Mouse (Mus musculus): ENCODE results near the gene Pard3. TPM values are rescaled to one million over a fixed set of nuclear protein-coding genes. Genes with fewer than 3 reads are reported as not detected.

Gene Pard3
- polyA plus RNA-seq, 1 experiment from 2014 or later, result 7.0 TPM

- H3K9me3 ChIP-seq (replicated peaks; ENCODE audit: control insufficient read depth, low read length), result no peaks in the 10 kb centered on the region
- H3K9ac ChIP-seq (ENCODE audit: low read depth, low read length), result no peak overlapping the region
- H3K4me1 ChIP-seq (ENCODE audit: control insufficient read depth, low read depth, low read length), result no peaks in the 10 kb centered on the region
- no peak overlapping the region for H3K4me3 ChIP-seq (ENCODE audit: low read depth, low read length)
- no peak overlapping the region for H3K4me2 ChIP-seq (ENCODE audit: low read depth, low read length)
- no peaks in the 10 kb centered on the region for H3K36me3 ChIP-seq (ENCODE audit: control insufficient read depth, insufficient read depth)
- WGBS (ENCODE audit: insufficient replicate concordance), result 64% methylated on average over 7 of the region's 7 CpGs
- no peaks in the 10 kb centered on the region for H3K27me3 ChIP-seq (ENCODE audit: control insufficient read depth, insufficient read depth, low read depth, low read length)
- ATAC-seq (ENCODE audit: low read depth), result no peak
- H3K27ac ChIP-seq (ENCODE audit: low read length), result no peak overlapping the region
Measured at GRCm38 (mm10) chr8:127543676-127544075, 480.0 kb downstream of the Pard3 start.

GRCm38 (mm10) chr8:127546161-127546560 lies 482.5 kb downstream of the Pard3 start:
- no peaks in the 10 kb centered on the region for H3K27me3 ChIP-seq (ENCODE audit: control insufficient read depth, insufficient read depth, low read depth, low read length)
- no peak overlapping the region for H3K27ac ChIP-seq (ENCODE audit: low read length)
- 59% methylated on average over 2 of the region's 2 CpGs for WGBS (ENCODE audit: insufficient replicate concordance)
- H3K9ac ChIP-seq (ENCODE audit: low read depth, low read length), result no peak overlapping the region
- ATAC-seq (ENCODE audit: low read depth), result no peak
- no peaks in the 10 kb centered on the region for H3K36me3 ChIP-seq (ENCODE audit: control insufficient read depth, insufficient read depth)
- no peak overlapping the region for H3K4me2 ChIP-seq (ENCODE audit: low read depth, low read length)
- H3K9me3 ChIP-seq (replicated peaks; ENCODE audit: control insufficient read depth, low read length), result no peaks in the 10 kb centered on the region
- no peak overlapping the region for H3K4me3 ChIP-seq (ENCODE audit: low read depth, low read length)
- no peaks in the 10 kb centered on the region for H3K4me1 ChIP-seq (ENCODE audit: control insufficient read depth, low read depth, low read length)

GRCm38 (mm10) chr8:127550928-127551327 lies 487.2 kb downstream of the Pard3 start:
- Histone ChIP-seq H3K36me3 (ENCODE audit: control insufficient read depth, insufficient read depth) (no peaks in the 10 kb centered on the region), H3K4me3 (ENCODE audit: low read depth, low read length) (no peak overlapping the region), H3K9me3 (replicated peaks; ENCODE audit: control insufficient read depth, low read length) (no peaks in the 10 kb centered on the region), H3K4me2 (ENCODE audit: low read depth, low read length) (no peak overlapping the region), H3K27me3 (ENCODE audit: control insufficient read depth, insufficient read depth, low read depth, low read length) (no peaks in the 10 kb centered on the region), H3K9ac (ENCODE audit: low read depth, low read length) (no peak overlapping the region), H3K4me1 (ENCODE audit: control insufficient read depth, low read depth, low read length) (no peaks in the 10 kb centered on the region), H3K27ac (ENCODE audit: low read length) (no peak overlapping the region)
- no peak for ATAC-seq (ENCODE audit: low read depth)
- WGBS (ENCODE audit: insufficient replicate concordance), result 75% methylated on average over 4 of the region's 4 CpGs

- H3K36me3 ChIP-seq (ENCODE audit: control insufficient read depth, insufficient read depth), result no peaks in the 10 kb centered on the region
- H3K4me2 ChIP-seq (ENCODE audit: low read depth, low read length), result no peak overlapping the region
- ATAC-seq (ENCODE audit: low read depth), result peak; percentile 68; the same call in 1 of the 2 replicates
- no peaks in the 10 kb centered on the region for H3K4me1 ChIP-seq (ENCODE audit: control insufficient read depth, low read depth, low read length)
- no peaks in the 10 kb centered on the region for H3K27me3 ChIP-seq (ENCODE audit: control insufficient read depth, insufficient read depth, low read depth, low read length)
- WGBS (ENCODE audit: insufficient replicate concordance), result 49% methylated on average over 11 of the region's 11 CpGs
- no peak overlapping the region for H3K4me3 ChIP-seq (ENCODE audit: low read depth, low read length)
- no peak overlapping the region for H3K9ac ChIP-seq (ENCODE audit: low read depth, low read length)
- H3K9me3 ChIP-seq (replicated peaks; ENCODE audit: control insufficient read depth, low read length), result no peaks in the 10 kb centered on the region
- no peak overlapping the region for H3K27ac ChIP-seq (ENCODE audit: low read length)
Measured at GRCm38 (mm10) chr8:127552161-127552595, 488.5 kb downstream of the Pard3 start.

GRCm38 (mm10) chr8:127552836-127553235 lies 489.1 kb downstream of the Pard3 start:
- Histone ChIP-seq H3K27ac (ENCODE audit: low read length) (no peak overlapping the region), H3K27me3 (ENCODE audit: control insufficient read depth, insufficient read depth, low read depth, low read length) (no peaks in the 10 kb centered on the region), H3K4me3 (ENCODE audit: low read depth, low read length) (no peak overlapping the region), H3K4me2 (ENCODE audit: low read depth, low read length) (no peak overlapping the region), H3K9me3 (replicated peaks; ENCODE audit: control insufficient read depth, low read length) (no peaks in the 10 kb centered on the region), H3K36me3 (ENCODE audit: control insufficient read depth, insufficient read depth) (no peaks in the 10 kb centered on the region), H3K4me1 (ENCODE audit: control insufficient read depth, low read depth, low read length) (no peaks in the 10 kb centered on the region), H3K9ac (ENCODE audit: low read depth, low read length) (no peak overlapping the region)
- ATAC-seq (ENCODE audit: low read depth), result no peak
- 77% methylated on average over 13 of the region's 13 CpGs for WGBS (ENCODE audit: insufficient replicate concordance)

GRCm38 (mm10) chr8:127553582-127553981 lies 489.9 kb downstream of the Pard3 start:
- 21% methylated on average over 5 of the region's 5 CpGs for WGBS (ENCODE audit: insufficient replicate concordance)
- Histone ChIP-seq H3K4me2 (ENCODE audit: low read depth, low read length) (no peak overlapping the region), H3K9me3 (replicated peaks; ENCODE audit: control insufficient read depth, low read length) (no peaks in the 10 kb centered on the region), H3K9ac (ENCODE audit: low read depth, low read length) (no peak overlapping the region), H3K4me1 (ENCODE audit: control insufficient read depth, low read depth, low read length) (no peaks in the 10 kb centered on the region), H3K27ac (ENCODE audit: low read length) (no peak overlapping the region), H3K36me3 (ENCODE audit: control insufficient read depth, insufficient read depth) (no peaks in the 10 kb centered on the region), H3K4me3 (ENCODE audit: low read depth, low read length) (no peak overlapping the region), H3K27me3 (ENCODE audit: control insufficient read depth, insufficient read depth, low read depth, low read length) (no peaks in the 10 kb centered on the region)
- ATAC-seq (ENCODE audit: low read depth), result no peak

- Histone ChIP-seq H3K4me3 (ENCODE audit: low read depth, low read length) (no peak overlapping the region), H3K4me1 (ENCODE audit: control insufficient read depth, low read depth, low read length) (no peaks in the 10 kb centered on the region), H3K36me3 (ENCODE audit: control insufficient read depth, insufficient read depth) (no peaks in the 10 kb centered on the region), H3K27ac (ENCODE audit: low read length) (no peak overlapping the region), H3K9me3 (replicated peaks; ENCODE audit: control insufficient read depth, low read length) (no peaks in the 10 kb centered on the region), H3K4me2 (ENCODE audit: low read depth, low read length) (no peak overlapping the region), H3K9ac (ENCODE audit: low read depth, low read length) (no peak overlapping the region), H3K27me3 (ENCODE audit: control insufficient read depth, insufficient read depth, low read depth, low read length) (no peaks in the 10 kb centered on the region)
- no peak for ATAC-seq (ENCODE audit: low read depth)
- 21% methylated on average over 2 of the region's 2 CpGs for WGBS (ENCODE audit: insufficient replicate concordance)
Measured at GRCm38 (mm10) chr8:127555795-127556194, 492.1 kb downstream of the Pard3 start.

- no peak for ATAC-seq (ENCODE audit: low read depth)
- no peak overlapping the region for H3K4me3 ChIP-seq (ENCODE audit: low read depth, low read length)
- H3K9me3 ChIP-seq (replicated peaks; ENCODE audit: control insufficient read depth, low read length), result no peaks in the 10 kb centered on the region
- WGBS (ENCODE audit: insufficient replicate concordance), result 67% methylated on average over 11 of the region's 11 CpGs
- no peaks in the 10 kb centered on the region for H3K27me3 ChIP-seq (ENCODE audit: control insufficient read depth, insufficient read depth, low read depth, low read length)
- no peak overlapping the region for H3K27ac ChIP-seq (ENCODE audit: low read length)
- H3K4me2 ChIP-seq (ENCODE audit: low read depth, low read length), result no peak overlapping the region
- no peaks in the 10 kb centered on the region for H3K4me1 ChIP-seq (ENCODE audit: control insufficient read depth, low read depth, low read length)
- H3K36me3 ChIP-seq (ENCODE audit: control insufficient read depth, insufficient read depth), result no peaks in the 10 kb centered on the region
- H3K9ac ChIP-seq (ENCODE audit: low read depth, low read length), result no peak overlapping the region
Measured at GRCm38 (mm10) chr8:127556964-127557363, 493.3 kb downstream of the Pard3 start.

GRCm38 (mm10) chr8:127557566-127557965 lies 493.9 kb downstream of the Pard3 start:
- no peak overlapping the region for H3K27ac ChIP-seq (ENCODE audit: low read length)
- no peaks in the 10 kb centered on the region for H3K27me3 ChIP-seq (ENCODE audit: control insufficient read depth, insufficient read depth, low read depth, low read length)
- ATAC-seq (ENCODE audit: low read depth), result no peak
- no peak overlapping the region for H3K4me3 ChIP-seq (ENCODE audit: low read depth, low read length)
- no peaks in the 10 kb centered on the region for H3K4me1 ChIP-seq (ENCODE audit: control insufficient read depth, low read depth, low read length)
- no peak overlapping the region for H3K9ac ChIP-seq (ENCODE audit: low read depth, low read length)
- H3K4me2 ChIP-seq (ENCODE audit: low read depth, low read length), result no peak overlapping the region
- no peaks in the 10 kb centered on the region for H3K36me3 ChIP-seq (ENCODE audit: control insufficient read depth, insufficient read depth)
- H3K9me3 ChIP-seq (replicated peaks; ENCODE audit: control insufficient read depth, low read length), result no peaks in the 10 kb centered on the region

Measured in liver, embryonic 16.5 days (tissue).